Mouse (Mus musculus) brain, embryonic 14.5 days (tissue): ENCODE measurements around the gene Olfr552.
"Not testable (repeated sequence)": the region's sequence is repeated elsewhere in the genome, so short reads cannot be mapped to it uniquely, and the experiment has no call there.

Experiments used
- CTCF ChIP-seq: fragments of 200-500 bp; IDR thresholded peaks from 2 replicates; pipeline ENCODE4 v1.5.1; 2012; ENCODE audit warnings: inconsistent platforms, mild to moderate bottlenecking, moderate library complexity, borderline replicate concordance; ENCODE audit not compliant: insufficient read depth, insufficient read length; ENCODE audit errors: extremely low read depth
- POLR2A ChIP-seq: fragments of 200-500 bp; IDR thresholded peaks from 2 replicates; pipeline ENCODE4 v1.6.1; 2012; ENCODE audit warnings: mild to moderate bottlenecking, inconsistent platforms, borderline replicate concordance; ENCODE audit not compliant: poor library complexity, insufficient read depth, insufficient read length, severe bottlenecking; ENCODE audit errors: extremely low read depth

GRCm38 (mm10) chr7:102620368-102620767 lies 22.8 kb downstream of the Olfr552 start:
- TF ChIP-seq POLR2A, CTCF: not testable (repeated sequence)
